In genomic region chr10:77272980-77273730, GRCm38 (mm10) we compare ENCODE assay signal across 12 mouse cellular contexts. TPM values are rescaled to one million over a fixed set of nuclear protein-coding genes. Genes with fewer than 3 reads are reported as not detected.
A peak's percentile ranks its signal among the peaks of the same experiment; 100 is the strongest.
DNase-seq lines count a peak whose midpoint lies in the region; ATAC-seq lines count a peak whose summit lies in the region.
"Had no signal": no experiment of that assay in that cellular context is flagged by ENCODE, and none has a peak within 500 bp of the region (broad histone marks: within the 10 kb centered on the region; RNA-seq: fewer than 3 reads in every experiment).

No protein-coding gene starts in this region.

- intact Hi-C loops in left cerebral cortex, postnatal 4 days (cut with DNase I) = no loop called here

- peak; percentile 31 to 69 for DNase-seq in adrenal gland, adult (ENCODE audit: inconsistent age in 2 of 2, low spot score in 1 of 2)
- DNase-seq in adrenal gland, postnatal 4 days (ENCODE audit: low spot score in 2 of 2) = no peak
- DNase-seq in left cerebral cortex, postnatal 4 days = peak; percentile 85
- DNase-seq in left cerebral cortex, adult 18-20 months (ENCODE audit: low spot score in 2 of 2) = no peak
- peak; percentile 84 to 90 for DNase-seq in cerebellum, adult 18-20 months
- DNase-seq in right cerebral cortex, adult 2 months (ENCODE audit: low spot score in 2 of 2) = no peak
- no peak for DNase-seq in embryo, embryonic 10.5 days (ENCODE audit: low spot score)
- DNase-seq: adrenal gland, adult 8-10 months; embryo, embryonic 11 days; heart, postnatal 14 days; right cerebral cortex, postnatal 25 days had no signal

- peak; percentile 88 for ATAC-seq in inflammation-experienced regulatory T-cells, adult 6 months

RNA-seq across cellular contexts. Expression of gene Pofut2, which starts 14.1 kb away (rescaled TPM):
- 10 to 100 TPM; 75.4 to 78.5 TPM for total RNA-seq in adrenal gland, postnatal 4 days (2021)
- total RNA-seq in left cerebral cortex, postnatal 4 days (2021) = 10 to 100 TPM; 27.7 to 31.9 TPM
- 10 to 100 TPM; 33.4 to 37.9 TPM for total RNA-seq in left cerebral cortex, adult 18-20 months (2021)
- 10 to 100 TPM; 19.4 to 24.9 (median 19.8) TPM for polyA plus RNA-seq in inflammation-experienced regulatory T-cells, adult 6 months (2017; shearing (Covaris generic))

Comparison
In these comparisons a context has a peak if more than half of its experiments do, and no peak if none do; other contexts are left out.
1. DNase-seq: peak in adrenal gland, adult (2 of 2), left cerebral cortex, postnatal 4 days (single experiment) and cerebellum, adult 18-20 months (2 of 2); none in adrenal gland, postnatal 4 days (0 of 2), left cerebral cortex, adult 18-20 months (0 of 2), right cerebral cortex, adult 2 months (0 of 2) and embryo, embryonic 10.5 days (single experiment).